Mouse (Mus musculus): ENCODE measurements at regions not wholly inside any gene's neighbourhood (a gene's known extent, or its start where the extent isn't known, plus 50 kb on each side); places are given as distances from the start of the nearest gene placed in this dataset. TPM values are rescaled to one million over a fixed set of nuclear protein-coding genes. Genes with fewer than 3 reads are reported as not detected.

DNA sequence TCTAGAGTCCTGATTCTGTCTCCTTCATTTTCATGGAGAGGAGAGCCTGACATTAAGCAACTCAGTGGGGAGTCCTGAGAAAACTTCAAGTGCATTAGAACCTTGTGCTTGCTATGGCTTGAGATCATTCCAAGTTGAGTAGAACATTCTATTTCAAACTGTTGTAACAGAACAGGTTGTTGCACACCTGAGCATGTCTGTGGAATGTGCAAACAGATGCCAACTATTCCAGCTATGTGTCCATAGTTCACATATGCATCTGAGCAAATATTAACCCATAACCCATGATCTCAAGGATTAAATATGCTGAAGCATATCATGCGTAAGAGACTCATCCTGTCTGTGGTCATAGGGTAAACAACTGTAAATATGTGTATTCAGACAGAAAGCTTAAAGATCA lies 68.5 kb upstream of the Egfr start:
- WGBS = 95% methylated on average over 1 of the region's 1 CpGs
- Histone ChIP-seq H3K9me3 (ENCODE audit: control insufficient read depth, low read length) (no peaks in the 10 kb centered on the region), H3K36me3 (ENCODE audit: control insufficient read depth, insufficient read depth, low read length) (no peaks in the 10 kb centered on the region), H3K9ac (ENCODE audit: low read depth, low read length) (no peak overlapping the region), H3K4me1 (ENCODE audit: control insufficient read depth, insufficient read depth, low read length) (no peaks in the 10 kb centered on the region), H3K27ac (ENCODE audit: low read depth, low read length) (no peak overlapping the region), H3K27me3 (ENCODE audit: control insufficient read depth, insufficient read depth, low read length) (no peaks in the 10 kb centered on the region), H3K4me3 (ENCODE audit: low read length) (no peak overlapping the region), H3K4me2 (replicated peaks; ENCODE audit: low read depth, low read length) (no peak overlapping the region)
- ATAC-seq (ENCODE audit: low FRiP score, low TSS enrichment) = no peak

DNA sequence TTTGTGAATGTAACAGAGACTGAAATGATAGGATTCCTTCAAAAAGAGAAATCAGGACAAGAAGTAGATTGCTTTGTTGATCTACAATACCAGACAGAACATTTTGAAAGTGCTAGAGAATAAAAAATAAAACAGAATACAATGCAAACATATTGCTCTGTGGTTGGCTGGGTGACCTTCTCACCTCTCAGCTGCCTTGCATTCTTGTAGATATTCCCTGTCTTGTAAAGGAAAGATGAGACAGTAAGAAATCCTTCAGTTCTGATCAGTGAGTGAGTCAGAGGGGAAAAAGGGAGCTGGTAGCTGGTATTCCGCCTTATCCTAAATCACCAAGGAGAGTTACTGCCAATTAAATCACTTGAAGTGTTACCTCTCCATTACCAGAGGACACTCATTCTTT lies 56.4 kb upstream of the Egfr start:
- H3K27me3 ChIP-seq (ENCODE audit: control insufficient read depth, insufficient read depth, low read length) = no peaks in the 10 kb centered on the region
- no peaks in the 10 kb centered on the region for H3K4me1 ChIP-seq (ENCODE audit: control insufficient read depth, insufficient read depth, low read length)
- H3K9ac ChIP-seq (ENCODE audit: low read depth, low read length) = no peak overlapping the region
- H3K4me3 ChIP-seq (ENCODE audit: low read length) = no peak overlapping the region
- 77% methylated on average over 1 of the region's 1 CpGs for WGBS
- ATAC-seq (ENCODE audit: low FRiP score, low TSS enrichment) = no peak
- no peak overlapping the region for H3K27ac ChIP-seq (ENCODE audit: low read depth, low read length)
- H3K36me3 ChIP-seq (ENCODE audit: control insufficient read depth, insufficient read depth, low read length) = no peaks in the 10 kb centered on the region
- H3K4me2 ChIP-seq (replicated peaks; ENCODE audit: low read depth, low read length) = no peak overlapping the region
- H3K9me3 ChIP-seq (ENCODE audit: control insufficient read depth, low read length) = no peaks in the 10 kb centered on the region

- Histone ChIP-seq H3K4me1 (ENCODE audit: control insufficient read depth, insufficient read depth, low read length) (no peaks in the 10 kb centered on the region), H3K27me3 (ENCODE audit: control insufficient read depth, insufficient read depth, low read length) (no peaks in the 10 kb centered on the region), H3K36me3 (ENCODE audit: control insufficient read depth, insufficient read depth, low read length) (no peaks in the 10 kb centered on the region), H3K27ac (ENCODE audit: low read depth, low read length) (no peak overlapping the region), H3K4me3 (ENCODE audit: low read length) (no peak overlapping the region), H3K4me2 (replicated peaks; ENCODE audit: low read depth, low read length) (no peak overlapping the region), H3K9ac (ENCODE audit: low read depth, low read length) (no peak overlapping the region), H3K9me3 (ENCODE audit: control insufficient read depth, low read length) (no peaks in the 10 kb centered on the region)
- WGBS = 75% methylated on average over 2 of the region's 2 CpGs
- no peak for ATAC-seq (ENCODE audit: low FRiP score, low TSS enrichment)
These were observed 55.2 kb upstream of the Egfr start for GRCm38 (mm10) chr11:16696787-16697186.

DNA sequence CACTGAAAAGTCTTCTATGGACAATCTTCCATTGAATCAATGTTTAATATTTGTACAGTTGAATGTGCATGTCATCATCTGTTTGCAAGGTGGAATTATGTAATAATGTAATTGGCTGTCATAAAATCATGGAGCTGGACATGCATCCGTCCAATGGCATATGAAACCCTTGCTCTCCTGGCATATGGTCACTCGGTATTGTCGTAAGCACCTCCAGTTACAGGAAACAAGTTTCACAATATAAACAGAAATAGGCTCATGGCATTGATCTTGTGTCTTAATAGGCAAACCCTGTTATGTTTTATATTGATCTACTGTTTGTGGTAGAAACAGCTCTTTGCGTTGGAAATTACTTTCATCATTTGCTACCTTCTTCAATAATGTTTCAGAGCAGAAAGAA lies 50.2 kb upstream of the Egfr start:
- no peak overlapping the region for H3K4me2 ChIP-seq (replicated peaks; ENCODE audit: low read depth, low read length)
- H3K9me3 ChIP-seq (ENCODE audit: control insufficient read depth, low read length) = no peaks in the 10 kb centered on the region
- WGBS = 91% methylated on average over 4 of the region's 4 CpGs
- no peak overlapping the region for H3K27ac ChIP-seq (ENCODE audit: low read depth, low read length)
- no peaks in the 10 kb centered on the region for H3K36me3 ChIP-seq (ENCODE audit: control insufficient read depth, insufficient read depth, low read length)
- no peak for ATAC-seq (ENCODE audit: low FRiP score, low TSS enrichment)
- H3K4me1 ChIP-seq (ENCODE audit: control insufficient read depth, insufficient read depth, low read length) = no peaks in the 10 kb centered on the region
- H3K27me3 ChIP-seq (ENCODE audit: control insufficient read depth, insufficient read depth, low read length) = no peaks in the 10 kb centered on the region
- no peak overlapping the region for H3K4me3 ChIP-seq (ENCODE audit: low read length)
- H3K9ac ChIP-seq (ENCODE audit: low read depth, low read length) = no peak overlapping the region

Small RNAs in the stretch of these regions (microRNA-seq; reads per million reads assigned to microRNA genes)
- not detected for gene Gm24714

Measured in kidney, embryonic 14.5 days (tissue).